ENCODE assay signal across 8 mouse cellular contexts in the genomic region with DNA sequence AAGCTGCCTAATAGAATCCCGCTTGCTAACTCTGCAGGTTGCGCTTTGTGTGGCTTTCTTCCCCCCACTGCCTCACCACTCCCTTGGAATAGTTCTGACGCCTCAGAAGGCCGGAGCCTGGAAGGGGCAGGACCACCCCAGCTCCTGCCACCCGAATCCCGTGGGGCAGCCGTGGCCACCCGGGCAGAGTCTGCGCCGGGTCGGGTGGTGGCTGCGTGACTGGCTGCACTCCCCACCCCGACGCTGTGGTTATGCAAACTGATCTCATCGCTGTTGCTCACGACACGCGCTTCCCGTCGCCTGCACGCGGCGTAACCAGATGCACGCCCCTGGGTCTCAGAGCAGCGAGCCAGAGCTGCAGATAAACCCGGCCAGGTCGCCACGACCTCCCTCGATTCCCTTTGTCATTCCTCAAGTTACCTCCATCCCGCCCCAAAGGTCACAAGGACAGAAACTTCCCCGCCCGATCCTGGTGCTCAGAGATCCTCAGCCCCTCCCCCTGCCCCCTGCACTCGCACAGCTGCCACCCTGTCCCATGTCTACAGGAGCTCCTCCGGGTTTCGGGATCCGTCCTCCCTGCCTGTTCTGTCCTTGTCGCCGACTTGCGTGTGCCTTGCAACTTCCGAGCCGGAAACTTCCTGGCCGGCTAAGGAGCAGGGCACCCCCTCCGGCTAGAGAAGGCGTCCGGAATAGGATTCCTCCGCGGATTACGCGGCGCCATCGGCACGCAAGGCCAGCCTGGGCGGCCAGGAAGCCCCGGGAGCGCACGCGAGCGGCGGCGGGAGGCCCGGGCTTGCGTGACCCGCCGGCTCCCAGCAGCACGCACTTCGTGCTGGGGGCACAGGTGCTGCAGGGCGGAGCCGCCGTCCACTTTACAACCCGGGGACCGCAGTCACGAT. TPM values are rescaled to one million over a fixed set of nuclear protein-coding genes. Genes with fewer than 3 reads are reported as not detected.
DNase-seq lines count a peak whose midpoint lies in the region; ATAC-seq and TF ChIP-seq lines count a peak whose summit lies in the region.

No protein-coding gene starts in this region.

- H3K9me3 ChIP-seq in CH12.LX (replicated peaks; ENCODE audit: low read length) = no peaks in the 10 kb centered on the region
- no peaks in the 10 kb centered on the region for H3K9me3 ChIP-seq in forebrain, postnatal 0 days (ENCODE audit: low read length)
- no peaks in the 10 kb centered on the region for H3K9me3 ChIP-seq in lung, embryonic 16.5 days (ENCODE audit: control insufficient read depth, low read length)

- TF ChIP-seq CTCF in CH12.LX (conservative IDR thresholded peaks at IDR 0.05 in 1 of 2, IDR thresholded peaks at IDR 0.05 in 1 of 2; ENCODE audit: low read depth in 2 of 2, low read length in 2 of 2) = no peak
- TF ChIP-seq CTCF in forebrain, postnatal 0 days (IDR thresholded peaks at IDR 0.05; ENCODE audit: low read depth) = peak; percentile 18; the same call in 1 of the 2 replicates
- no peak for TF ChIP-seq CTCF in thymus, adult 2 months (IDR thresholded peaks at IDR 0.05; ENCODE audit: borderline replicate concordance, control insufficient read depth, extremely low read depth, insufficient read depth, low read length, poor library complexity)

- H3K27ac ChIP-seq in CH12.LX (ENCODE audit: insufficient read depth, low read depth) = no peak overlapping the region
- H3K27ac ChIP-seq in forebrain, postnatal 0 days (ENCODE audit: low read depth, low read length) = peak overlapping the region; percentile 73
- peak overlapping the region; percentile 87 for H3K27ac ChIP-seq in lung, embryonic 16.5 days (ENCODE audit: low read length)
- no peak overlapping the region; the same call in 1 of the 2 replicates for H3K27ac ChIP-seq in thymus, adult 2 months (ENCODE audit: control insufficient read depth, insufficient read depth, low read length)

- DNase-seq in CH12.LX (ENCODE audit: extremely low read depth) = peak; percentile 69
- peak; percentile 83 for DNase-seq in forebrain, postnatal 0 days
- DNase-seq in heart, postnatal 4 days = peak; percentile 72
- peak; percentile 79 for DNase-seq in layer of hippocampus, adult 9-11 months
- DNase-seq in ovary, adult 18-20 months (ENCODE audit: low spot score) = peak; percentile 65
- DNase-seq in thymus, adult 2 months = peak; percentile 73

- in situ Hi-C loops in CH12.LX (cut with MboI; ENCODE audit: low pct_ligation_motif_present, low pct_unique_long_range_greater_than_20kb, low sequenced_read_pairs) = loop anchor here (25.0 kb wide), 1 partner anchor 272 kb away; a partner anchor contains a TSS

- dilution Hi-C loops in CH12.LX (cut with MboI; ENCODE audit: extremely low pct_ligation_motif_present, extremely low pct_unique_long_range_greater_than_20kb, low sequenced_read_pairs) = no loop called here

- WGBS in forebrain, postnatal 0 days = 1% methylated on average over 72 of the region's 72 CpGs
- WGBS in lung, embryonic 16.5 days = under 1% methylated on average over 72 of the region's 72 CpGs
- under 1% methylated on average over 72 of the region's 72 CpGs for WGBS in thymus, adult 2 months

- peaks cover 20% of the 10 kb centered on the region for H3K27me3 ChIP-seq in CH12.LX (replicated peaks)
- H3K27me3 ChIP-seq in forebrain, postnatal 0 days (ENCODE audit: insufficient read depth, low read length) = no peaks in the 10 kb centered on the region
- no peaks in the 10 kb centered on the region for H3K27me3 ChIP-seq in lung, embryonic 16.5 days (ENCODE audit: control insufficient read depth, insufficient read depth, low read depth, low read length)
- peaks cover 5% of the 10 kb centered on the region; the same call in 1 of the 2 replicates for H3K27me3 ChIP-seq in thymus, adult 2 months (ENCODE audit: control insufficient read depth, insufficient read depth, low read length)

- 0 out of 2 replicates have a peak, but pooled peaks have one; percentile 10 for TF ChIP-seq EP300 in CH12.LX (IDR thresholded peaks at IDR 0.05; ENCODE audit: low read length)

- peak; percentile 73 for ATAC-seq in cerebellum, adult (ENCODE audit: insufficient number of reproducible peaks, low FRiP score, low TSS enrichment)
- peak; percentile 90 for ATAC-seq in forebrain, postnatal 0 days
- peak; percentile 90 for ATAC-seq in lung, embryonic 16.5 days (ENCODE audit: low read depth)

- H3K4me2 ChIP-seq in CH12.LX (ENCODE audit: insufficient read depth, low read depth, poor library complexity, severe bottlenecking) = peak overlapping the region; percentile 35
- H3K4me2 ChIP-seq in forebrain, postnatal 0 days (ENCODE audit: low read depth) = peak overlapping the region; percentile 88
- H3K4me2 ChIP-seq in lung, embryonic 16.5 days (ENCODE audit: low read depth, low read length) = peak overlapping the region; percentile 95

- TF ChIP-seq RAD21 in CH12.LX (IDR thresholded peaks at IDR 0.05; ENCODE audit: low read depth, low read length) = no peak

- H3K4me3 ChIP-seq in CH12.LX (replicated peaks in 1 of 3; ENCODE audit: low read depth in 2 of 3, low read length in 2 of 3, poor library complexity in 1 of 3) = peak overlapping the region; percentile 40 to 74 (median 60)
- H3K4me3 ChIP-seq in forebrain, postnatal 0 days (ENCODE audit: low read depth, low read length) = peak overlapping the region; percentile 62
- H3K4me3 ChIP-seq in lung, embryonic 16.5 days (ENCODE audit: low read length) = peak overlapping the region; percentile 61
- peak overlapping the region; percentile 76 for H3K4me3 ChIP-seq in thymus, adult 2 months (ENCODE audit: control insufficient read depth, insufficient read depth, low read length)

- peaks cover 5 to 23% of the 10 kb centered on the region in 2 experiments for H3K4me1 ChIP-seq in CH12.LX (ENCODE audit: control insufficient read depth in 1 of 2, insufficient read depth in 2 of 2)
- H3K4me1 ChIP-seq in forebrain, postnatal 0 days (ENCODE audit: insufficient read depth) = no peaks in the 10 kb centered on the region
- peaks cover 3% of the 10 kb centered on the region; the same call in 1 of the 2 replicates for H3K4me1 ChIP-seq in lung, embryonic 16.5 days (replicated peaks; ENCODE audit: control insufficient read depth, insufficient read depth, low read length)
- peaks cover 12% of the 10 kb centered on the region for H3K4me1 ChIP-seq in thymus, adult 2 months (replicated peaks; ENCODE audit: control insufficient read depth, insufficient read depth, low read length)

- peak overlapping the region; percentile 63 for H3K9ac ChIP-seq in CH12.LX (ENCODE audit: insufficient read depth, low read depth)
- H3K9ac ChIP-seq in forebrain, postnatal 0 days = peak overlapping the region; percentile 60
- peak overlapping the region; percentile 81 for H3K9ac ChIP-seq in lung, embryonic 16.5 days (ENCODE audit: low read length)

- peak; percentile 67 for TF ChIP-seq POLR2A in CH12.LX (IDR thresholded peaks at IDR 0.05; ENCODE audit: low read depth, low read length)
- TF ChIP-seq POLR2A in thymus, adult 2 months (IDR thresholded peaks at IDR 0.05; ENCODE audit: control insufficient read depth, extremely low read depth, insufficient read depth, low read length, poor library complexity) = no peak

- no peaks in the 10 kb centered on the region for H3K79me2 ChIP-seq in CH12.LX (replicated peaks; ENCODE audit: control insufficient read depth, extremely low read depth, insufficient read depth, poor library complexity, severe bottlenecking)

- H3K36me3 ChIP-seq in CH12.LX (replicated peaks in 1 of 2; ENCODE audit: control insufficient read depth in 1 of 2, insufficient read depth in 1 of 2, low read length in 1 of 2) = no peaks in the 10 kb centered on the region
- H3K36me3 ChIP-seq in forebrain, postnatal 0 days (ENCODE audit: insufficient read depth) = no peaks in the 10 kb centered on the region
- H3K36me3 ChIP-seq in lung, embryonic 16.5 days (ENCODE audit: control insufficient read depth, insufficient read depth, low read length) = no peaks in the 10 kb centered on the region
- H3K36me3 ChIP-seq in thymus, adult 2 months (ENCODE audit: control insufficient read depth, insufficient read depth, low read length) = no peaks in the 10 kb centered on the region

TF ChIP-seq in CH12.LX, 34 proteins besides CTCF, POLR2A, EP300 and RAD21 (continues in another document):
- TF ChIP-seq RCOR1 (conservative IDR thresholded peaks at IDR 0.05; ENCODE audit: low read depth, low read length) (no peak), CHD2 (IDR thresholded peaks at IDR 0.05; ENCODE audit: low read length) (peak; percentile 40; the same call in 1 of the 2 replicates), NELFE (IDR thresholded peaks at IDR 0.05; ENCODE audit: low read depth, low read length) (peak; percentile 56; the same call in 1 of the 2 replicates), ZNF384 (IDR thresholded peaks at IDR 0.05; ENCODE audit: low read depth, low read length) (no peak), MXI1 (IDR thresholded peaks at IDR 0.05; ENCODE audit: low read depth, low read length) (peak; percentile 84), USF2 (conservative IDR thresholded peaks at IDR 0.05; ENCODE audit: low read depth, low read length) (no peak), MAX (IDR thresholded peaks at IDR 0.05; ENCODE audit: low read length) (peak; percentile 88), BHLHE40 (IDR thresholded peaks at IDR 0.05; ENCODE audit: low read depth, low read length) (peak; percentile 97), MEF2A (IDR thresholded peaks at IDR 0.05; ENCODE audit: borderline replicate concordance, low read depth, low read length) (peak; percentile 31; the same call in 1 of the 2 replicates), MYC (IDR thresholded peaks at IDR 0.05; ENCODE audit: low read depth, low read length) (peak; percentile 73; the same call in 1 of the 2 replicates), SMC3 (IDR thresholded peaks at IDR 0.05; ENCODE audit: low read depth, low read length) (no peak), TBP (conservative IDR thresholded peaks at IDR 0.05; ENCODE audit: low read depth, low read length) (no peak), ETS1 (conservative IDR thresholded peaks at IDR 0.05; ENCODE audit: low read depth, low read length) (peak; percentile 73), NRF1 (IDR thresholded peaks at IDR 0.05; ENCODE audit: low read depth, low read length) (peak; percentile 63), GABPA (IDR thresholded peaks at IDR 0.05; ENCODE audit: insufficient replicate concordance, low read depth, low read length) (no peak), TCF12 (IDR thresholded peaks at IDR 0.05; ENCODE audit: low read depth, low read length) (peak; percentile 73), IRF4 (IDR thresholded peaks at IDR 0.05; ENCODE audit: low read depth, low read length) (peak; percentile 49)

RNA-seq across cellular contexts. Expression of a gene that starts 7.1 kb away (rescaled TPM):
- total RNA-seq in CH12.LX (2012; rRNA removed) = 0.92 and 1.4 TPM in 2 replicates
- total RNA-seq in CH12.LX (2014; rRNA removed) = 0.47 and 0.78 TPM in 2 replicates
- polyA plus RNA-seq in CH12.LX (2012; ENCODE audit: insufficient read length, low read depth) = 0.17 and 0.26 TPM in 2 replicates
- 4.5 and 4.8 TPM in 2 replicates for total RNA-seq in forebrain, postnatal 0 days (2014; rRNA removed)
- polyA plus RNA-seq in forebrain, postnatal 0 days (2015; fragmentation: Nextera tagmentation; extraction: Ambion mirVana) = 2.9 and 3.8 TPM in 2 replicates
- total RNA-seq in heart, postnatal 4 days (2021) = 1 to 10 TPM; 3.0 to 3.5 TPM
- polyA plus RNA-seq in lung, embryonic 16.5 days (2015; fragmentation: Nextera tagmentation; extraction: Ambion mirVana) = 10.1 and 11.1 TPM in 2 replicates
- polyA plus RNA-seq in thymus, adult 2 months (2012; rRNA removed) = 0.68 and 0.84 TPM in 2 replicates

Comparison
In these comparisons a context has a peak if more than half of its experiments do, and no peak if none do; other contexts are left out.
1. H3K27ac ChIP-seq: peak in forebrain, postnatal 0 days (single experiment) and lung, embryonic 16.5 days (single experiment); none in CH12.LX (single experiment) and thymus, adult 2 months (single experiment).
2. H3K4me2 ChIP-seq: peak in every context shown above with its lines; median percentile 95 in lung, embryonic 16.5 days; 88 in forebrain, postnatal 0 days; 35 in CH12.LX.
3. Peak in every context shown above with its lines, with median percentiles within 50 percentile points of each other: DNase-seq, H3K4me3 ChIP-seq, H3K9ac ChIP-seq and ATAC-seq.